8 mouse cellular contexts compared by ENCODE assay signal in the genomic region with DNA sequence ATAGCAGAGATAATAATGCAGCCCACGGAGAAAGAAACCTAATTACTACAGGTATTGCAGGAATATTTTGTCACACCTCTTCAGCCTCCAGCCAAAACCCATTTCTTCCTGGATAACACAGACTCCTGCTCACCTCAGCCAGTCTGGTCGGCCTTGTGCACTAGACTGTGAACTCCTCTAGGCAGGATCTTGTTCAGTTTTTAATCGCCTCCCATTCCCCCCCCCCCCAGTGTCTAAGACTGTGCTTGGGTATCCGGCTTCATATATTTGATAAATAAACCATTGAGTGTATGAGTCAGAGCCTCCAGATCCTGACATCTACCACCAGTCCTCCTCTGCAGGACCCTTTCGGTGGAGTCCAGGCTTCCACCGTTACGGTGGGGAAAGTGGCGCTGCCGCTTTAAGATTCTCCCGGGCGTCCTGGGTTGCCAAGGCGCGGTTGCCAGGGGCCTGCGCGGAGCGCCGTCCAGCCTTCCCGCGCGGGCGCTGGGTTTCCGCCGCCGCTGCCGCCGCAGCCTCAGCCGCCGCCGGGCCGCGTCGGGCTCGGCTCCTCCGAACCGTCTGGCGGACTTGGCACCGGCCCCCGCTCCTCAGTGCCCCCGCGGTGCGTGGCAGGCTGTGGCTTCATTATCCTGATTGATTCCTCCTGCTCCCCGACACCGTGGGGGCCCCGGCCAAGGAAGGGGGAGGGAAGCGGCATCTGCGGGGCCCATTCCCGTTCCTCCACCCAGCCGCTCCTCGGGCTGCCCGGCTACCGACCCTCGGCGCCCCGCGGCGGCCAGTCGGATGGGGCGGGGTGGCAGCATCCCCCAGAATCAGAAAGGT. TPM values are rescaled to one million over a fixed set of nuclear protein-coding genes. Genes with fewer than 3 reads are reported as not detected.
DNase-seq lines count a peak whose midpoint lies in the region; ATAC-seq lines count a peak whose summit lies in the region.

No protein-coding gene starts in this region.

- ATAC-seq in CD4-positive, CD25-positive, alpha-beta regulatory T cell, adult 4 months, result peak; percentile 62
- peak; percentile 76 for ATAC-seq in forebrain, embryonic 13.5 days
- ATAC-seq in liver, embryonic 16.5 days (ENCODE audit: low read depth), result no peak
- ATAC-seq in neural tube, embryonic 13.5 days (ENCODE audit: low read depth), result peak; percentile 73

- H3K4me1 ChIP-seq in brown adipose tissue, adult 24 weeks (ENCODE audit: control insufficient read depth, insufficient read depth, insufficient read length, low read length), result peaks cover 22% of the 10 kb centered on the region
- peaks cover 82% of the 10 kb centered on the region for H3K4me1 ChIP-seq in forebrain, embryonic 13.5 days
- H3K4me1 ChIP-seq in liver, embryonic 16.5 days (ENCODE audit: control insufficient read depth, low read depth, low read length), result no peaks in the 10 kb centered on the region; the same call in 1 of the 2 replicates
- H3K4me1 ChIP-seq in neural tube, embryonic 13.5 days (replicated peaks), result peaks cover 74% of the 10 kb centered on the region

- H3K27me3 ChIP-seq in forebrain, embryonic 13.5 days, result peaks cover 25% of the 10 kb centered on the region
- peaks cover 44% of the 10 kb centered on the region for H3K27me3 ChIP-seq in liver, embryonic 16.5 days (ENCODE audit: control insufficient read depth, insufficient read depth, low read depth, low read length)
- peaks cover 48% of the 10 kb centered on the region for H3K27me3 ChIP-seq in neural tube, embryonic 13.5 days

- no peak overlapping the region for H3K27ac ChIP-seq in brown adipose tissue, adult 24 weeks (replicated peaks; ENCODE audit: low read depth, low read length)
- peak overlapping the region; percentile 94 for H3K27ac ChIP-seq in forebrain, embryonic 13.5 days
- no peak overlapping the region for H3K27ac ChIP-seq in liver, embryonic 16.5 days (ENCODE audit: low read length)
- H3K27ac ChIP-seq in neural tube, embryonic 13.5 days (replicated peaks), result peak overlapping the region; percentile 77

- intact Hi-C loops in heart, postnatal 10 days (cut with DNase I), result no loop called here

- WGBS in forebrain, embryonic 13.5 days, result 1% methylated on average over 57 of the region's 58 CpGs
- 1% methylated on average over 56 of the region's 58 CpGs for WGBS in liver, embryonic 16.5 days (ENCODE audit: insufficient replicate concordance)
- WGBS in neural tube, embryonic 13.5 days, result 1% methylated on average over 57 of the region's 58 CpGs

- H3K9me3 ChIP-seq in forebrain, embryonic 13.5 days (replicated peaks), result no peaks in the 10 kb centered on the region
- no peaks in the 10 kb centered on the region for H3K9me3 ChIP-seq in liver, embryonic 16.5 days (replicated peaks; ENCODE audit: control insufficient read depth, low read length)
- H3K9me3 ChIP-seq in neural tube, embryonic 13.5 days, result no peaks in the 10 kb centered on the region

- H3K4me2 ChIP-seq in forebrain, embryonic 13.5 days, result peak overlapping the region; percentile 93
- H3K4me2 ChIP-seq in liver, embryonic 16.5 days (ENCODE audit: low read depth, low read length), result peak overlapping the region; percentile 56
- peak overlapping the region; percentile 91 for H3K4me2 ChIP-seq in neural tube, embryonic 13.5 days

- peak; percentile 74 to 79 for DNase-seq in heart, postnatal 10 days
- peak; percentile 74 to 85 for DNase-seq in kidney, postnatal 25 days
- peak; percentile 25 for DNase-seq in thymus, postnatal 14 days

- H3K4me3 ChIP-seq in brown adipose tissue, adult 24 weeks (ENCODE audit: insufficient read depth, low read depth, low read length), result peak overlapping the region; percentile 92
- peak overlapping the region; percentile 72 for H3K4me3 ChIP-seq in forebrain, embryonic 13.5 days
- peak overlapping the region; percentile 59 for H3K4me3 ChIP-seq in liver, embryonic 16.5 days (ENCODE audit: low read depth, low read length)
- peak overlapping the region; percentile 57 for H3K4me3 ChIP-seq in neural tube, embryonic 13.5 days

- H3K36me3 ChIP-seq in forebrain, embryonic 13.5 days (ENCODE audit: poor library complexity, severe bottlenecking), result no peaks in the 10 kb centered on the region
- H3K36me3 ChIP-seq in liver, embryonic 16.5 days (ENCODE audit: control insufficient read depth, insufficient read depth), result no peaks in the 10 kb centered on the region
- no peaks in the 10 kb centered on the region for H3K36me3 ChIP-seq in neural tube, embryonic 13.5 days

- H3K9ac ChIP-seq in forebrain, embryonic 13.5 days, result peak overlapping the region; percentile 86
- H3K9ac ChIP-seq in liver, embryonic 16.5 days (ENCODE audit: low read depth, low read length), result peak overlapping the region; percentile 38
- H3K9ac ChIP-seq in neural tube, embryonic 13.5 days, result peak overlapping the region; percentile 73

RNA-seq across cellular contexts. Expression of a gene that starts 35.0 kb away (rescaled TPM):
- polyA plus RNA-seq in CD4-positive, CD25-positive, alpha-beta regulatory T cell, adult 4 months (2017; shearing (Covaris generic)), result not detected
- not detected in 2 replicates for polyA plus RNA-seq in brown adipose tissue, adult 24 weeks (2012; ENCODE audit: insufficient read depth, insufficient read length, missing spikeins)
- 45.4 and 72.1 TPM in 2 replicates for polyA plus RNA-seq in forebrain, embryonic 13.5 days (2015; fragmentation: Nextera tagmentation; extraction: Ambion mirVana)
- not detected for total RNA-seq in heart, postnatal 10 days (2021)
- not detected in 2 replicates for polyA plus RNA-seq in liver, embryonic 16.5 days (2015; fragmentation: Nextera tagmentation; extraction: Ambion mirVana)
- 26.4 and 27.0 TPM in 2 replicates for polyA plus RNA-seq in neural tube, embryonic 13.5 days (2015; fragmentation: Nextera tagmentation; extraction: Ambion mirVana)

RNA-seq across cellular contexts. Expression of a gene that starts 53.8 kb away (rescaled TPM):
- not detected for polyA plus RNA-seq in CD4-positive, CD25-positive, alpha-beta regulatory T cell, adult 4 months (2017; shearing (Covaris generic))
- polyA plus RNA-seq in brown adipose tissue, adult 24 weeks (2012; ENCODE audit: insufficient read depth, insufficient read length, missing spikeins), result not detected in 2 replicates
- 14.6 and 20.0 TPM in 2 replicates for polyA plus RNA-seq in forebrain, embryonic 13.5 days (2015; fragmentation: Nextera tagmentation; extraction: Ambion mirVana)
- total RNA-seq in heart, postnatal 10 days (2021), result 1 to 10 TPM; 2.7 to 4.0 TPM
- polyA plus RNA-seq in liver, embryonic 16.5 days (2015; fragmentation: Nextera tagmentation; extraction: Ambion mirVana), result 0.79 and 1.9 TPM in 2 replicates
- 1.7 and 2.1 TPM in 2 replicates for polyA plus RNA-seq in neural tube, embryonic 13.5 days (2015; fragmentation: Nextera tagmentation; extraction: Ambion mirVana)

Comparison
In these comparisons a context has a peak if more than half of its experiments do, and no peak if none do; other contexts are left out.
1. H3K27ac ChIP-seq: peak in forebrain, embryonic 13.5 days (single experiment) and neural tube, embryonic 13.5 days (single experiment); none in brown adipose tissue, adult 24 weeks (single experiment) and liver, embryonic 16.5 days (single experiment).
2. DNase-seq: peak in every context shown above with its lines; median percentile 80 in kidney, postnatal 25 days; 76 in heart, postnatal 10 days; 25 in thymus, postnatal 14 days.
3. RNA of a gene that starts 35.0 kb away (polyA plus RNA-seq): 45.4 to 72.1 TPM in forebrain, embryonic 13.5 days and 26.4 to 27.0 TPM in neural tube, embryonic 13.5 days; not detected in CD4-positive, CD25-positive, alpha-beta regulatory T cell, adult 4 months, not detected in brown adipose tissue, adult 24 weeks and not detected in liver, embryonic 16.5 days; every median in the first group is over 10 times any median in the second.
4. Peak in every context shown above with its lines, with median percentiles within 50 percentile points of each other: H3K4me3 ChIP-seq, H3K4me2 ChIP-seq and H3K9ac ChIP-seq.